Mouse (Mus musculus) adrenal gland, postnatal 25 days (tissue): ENCODE measurements at regions not wholly inside any gene's neighbourhood (a gene's known extent, or its start where the extent isn't known, plus 50 kb on each side); places are given as distances from the start of the nearest gene placed in this dataset.

ENCODE experiments used
- DNase-seq: peaks from one replicate; pipeline ENCODE4 v3.0.0; 2021; ENCODE audit warnings: mixed read lengths

DNA sequence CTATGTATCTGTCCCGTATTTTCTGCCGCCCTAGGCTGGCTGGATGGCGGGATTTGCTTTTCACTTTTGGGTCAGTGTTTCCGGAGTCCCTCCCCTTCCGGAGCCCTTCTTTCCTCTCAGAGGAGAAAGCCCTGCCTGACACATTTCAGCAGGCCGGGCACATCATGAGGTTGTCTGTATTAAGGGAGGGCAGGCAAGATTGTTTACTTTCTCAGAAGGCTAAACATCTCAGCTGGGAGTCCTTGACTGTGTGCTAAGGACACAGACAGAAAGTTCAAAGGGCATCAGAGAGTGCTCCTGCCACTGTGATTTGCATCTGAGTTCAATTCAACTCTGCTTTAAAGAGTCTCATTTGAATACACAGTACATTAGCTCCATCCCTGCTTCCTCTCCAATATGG lies 218.8 kb upstream of the Pard3b start:
- DNase-seq: no peak

- DNase-seq: no peak
Observed at GRCm38 (mm10) chr1:61423253-61423652, 215.4 kb upstream of the Pard3b start.

DNA sequence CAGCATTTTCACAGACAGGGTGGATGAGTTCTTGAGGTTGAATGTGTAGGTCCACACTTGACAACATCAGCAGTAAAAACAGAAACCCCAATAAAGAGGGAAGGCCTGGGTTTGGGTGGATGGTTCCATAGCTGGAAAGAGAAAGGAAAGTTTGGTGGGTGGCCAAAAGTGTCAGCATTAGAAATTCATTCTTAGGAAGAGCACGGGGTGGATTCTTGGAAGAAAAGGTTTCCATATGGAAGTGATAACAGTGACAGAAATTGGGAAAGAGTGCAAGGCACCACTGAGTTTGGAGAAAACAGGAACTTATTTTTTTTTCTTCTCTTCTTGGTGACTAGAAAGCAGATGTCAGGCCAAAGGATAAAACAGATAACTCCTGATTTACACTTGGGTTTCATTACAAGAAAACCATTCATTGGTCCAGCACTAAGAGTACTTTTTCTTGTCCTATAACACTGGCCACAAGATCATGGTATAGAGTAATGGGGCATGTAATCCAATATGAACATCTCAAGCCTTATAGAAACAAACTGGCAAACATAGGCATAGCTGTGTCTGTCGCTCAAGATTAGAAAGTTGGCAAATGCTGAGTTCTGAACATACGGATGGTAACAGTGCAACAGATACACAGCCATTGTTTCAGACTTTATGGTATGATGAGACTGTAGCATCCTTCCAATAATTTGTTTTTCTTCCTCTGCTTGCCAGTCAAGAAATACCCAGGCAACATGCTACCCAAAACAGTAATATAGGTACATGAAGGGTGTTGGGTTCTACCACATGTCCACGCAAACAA lies 209.7 kb upstream of the Pard3b start:
- no peak for DNase-seq

DNA sequence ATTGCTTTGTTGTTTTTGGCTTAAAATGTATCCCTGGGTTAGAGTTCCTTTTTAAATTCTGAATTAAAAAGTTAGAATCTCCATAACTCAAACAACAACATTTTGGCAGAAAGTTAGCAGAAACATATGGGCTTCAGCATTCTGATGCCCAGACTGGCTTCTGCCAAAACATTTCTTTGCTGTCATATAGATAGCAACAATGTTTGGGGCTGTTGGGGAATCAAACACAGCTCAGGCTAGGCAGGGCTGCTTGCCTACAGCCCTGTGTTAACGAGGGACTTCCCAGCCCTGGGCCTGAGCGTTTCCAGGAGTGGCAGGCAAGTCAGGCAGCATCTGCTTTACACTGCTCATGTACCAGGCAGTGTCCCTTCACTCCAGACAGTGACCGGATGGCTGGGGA lies 201.0 kb upstream of the Pard3b start:
- DNase-seq: no peak

DNA sequence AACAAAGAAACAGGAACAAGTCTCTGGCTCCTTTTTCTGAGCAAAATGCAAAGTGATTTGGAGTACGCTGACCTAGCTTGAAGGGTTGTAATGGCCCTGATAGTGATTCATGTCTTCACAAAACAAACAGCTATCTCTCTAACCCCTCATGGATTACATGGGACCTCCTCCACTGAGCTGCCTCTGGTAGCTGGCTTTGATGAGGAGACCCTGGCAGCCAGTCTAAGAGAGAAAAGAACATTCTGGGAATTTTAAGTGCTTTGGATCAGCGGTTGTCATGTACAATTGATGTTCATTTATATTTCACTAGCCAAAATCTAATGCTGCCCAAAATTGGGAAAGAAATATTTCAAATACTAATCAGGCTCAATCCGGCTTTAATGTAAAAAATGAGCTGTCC lies 177.2 kb upstream of the Pard3b start:
- no peak for DNase-seq

DNA sequence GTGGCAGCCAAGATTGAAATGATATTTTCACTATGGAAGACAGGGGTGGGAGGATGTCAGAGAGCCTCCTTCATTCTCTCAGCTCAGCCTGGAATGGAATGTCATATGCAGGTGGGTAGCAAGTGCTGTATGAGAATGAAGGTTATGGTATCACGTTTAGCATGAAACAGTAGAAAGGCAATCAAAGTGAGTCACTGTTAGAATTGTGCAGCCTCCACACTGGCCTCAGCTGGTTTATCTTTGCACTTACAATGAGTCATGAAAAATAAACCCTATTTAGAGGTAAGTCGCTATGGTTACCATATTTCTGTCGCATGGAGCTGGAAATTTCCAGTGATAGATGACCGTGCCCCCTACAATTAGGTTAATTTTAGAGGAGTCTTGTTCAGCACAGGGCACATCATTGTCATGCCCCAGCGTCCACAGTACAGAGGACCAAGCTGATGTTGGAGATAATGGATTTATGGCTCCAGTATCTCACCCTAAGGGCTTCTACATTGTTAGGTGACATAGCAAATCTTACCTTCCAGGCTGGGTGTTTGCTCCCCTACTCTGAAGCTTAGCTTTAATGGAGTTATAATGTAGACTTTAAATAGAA lies 167.9 kb upstream of the Pard3b start:
- DNase-seq: no peak

- DNase-seq: no peak
Observed at GRCm38 (mm10) chr1:61471779-61472578, 166.6 kb upstream of the Pard3b start.

GRCm38 (mm10) chr1:61472579-61473242 lies 165.9 kb upstream of the Pard3b start:
- DNase-seq: no peak

GRCm38 (mm10) chr1:61485459-61485858 lies 153.2 kb upstream of the Pard3b start:
- DNase-seq: no peak

- no peak for DNase-seq
Observed at GRCm38 (mm10) chr1:61524886-61525285, 113.7 kb upstream of the Pard3b start.

GRCm38 (mm10) chr1:61525881-61526280 lies 112.7 kb upstream of the Pard3b start:
- DNase-seq: no peak

GRCm38 (mm10) chr1:61528757-61529156 lies 109.9 kb upstream of the Pard3b start:
- no peak for DNase-seq

GRCm38 (mm10) chr1:61530166-61530565 lies 108.5 kb upstream of the Pard3b start:
- DNase-seq: no peak

DNA sequence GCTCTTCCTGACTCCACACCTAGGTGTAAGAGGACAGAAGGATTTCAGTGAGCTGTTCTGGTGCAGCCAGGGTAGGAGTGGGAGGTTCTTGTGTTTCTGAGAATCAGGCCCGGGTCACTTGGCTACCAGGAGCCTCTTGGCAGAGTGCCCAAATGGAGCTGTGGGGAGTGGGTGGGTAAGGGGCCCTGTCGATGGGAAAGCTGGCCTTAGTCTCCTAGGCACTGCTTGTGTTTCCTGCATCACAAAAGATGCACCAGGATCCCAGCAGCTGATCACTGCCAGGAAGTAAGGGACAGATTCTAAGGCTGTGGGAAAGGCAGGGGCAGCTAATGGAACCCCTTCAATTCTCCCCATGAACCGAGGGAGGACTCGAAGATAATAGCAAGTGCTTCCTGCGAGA lies 107.1 kb upstream of the Pard3b start:
- no peak for DNase-seq

DNA sequence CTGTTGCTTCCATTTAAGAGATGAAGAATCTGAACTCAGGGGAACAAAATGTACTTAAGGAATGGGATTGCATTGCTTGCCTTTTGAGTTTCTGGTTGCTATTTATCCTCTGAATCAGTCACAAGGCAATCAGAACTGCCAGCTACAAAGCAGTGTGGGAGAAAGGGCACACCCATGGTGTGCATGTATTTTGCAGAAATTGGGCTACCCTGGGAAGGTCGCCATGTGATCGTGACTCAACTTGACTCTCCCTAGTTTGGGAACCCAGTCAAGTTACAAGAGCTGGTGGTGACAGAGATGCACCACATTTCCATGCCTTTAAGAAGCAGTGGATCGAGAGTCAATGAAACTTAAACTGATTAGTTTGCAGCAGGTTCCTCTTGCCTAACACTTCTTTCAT lies 98.5 kb upstream of the Pard3b start:
- no peak for DNase-seq

- no peak for DNase-seq
Observed at GRCm38 (mm10) chr1:61541166-61541565, 97.5 kb upstream of the Pard3b start.

DNA sequence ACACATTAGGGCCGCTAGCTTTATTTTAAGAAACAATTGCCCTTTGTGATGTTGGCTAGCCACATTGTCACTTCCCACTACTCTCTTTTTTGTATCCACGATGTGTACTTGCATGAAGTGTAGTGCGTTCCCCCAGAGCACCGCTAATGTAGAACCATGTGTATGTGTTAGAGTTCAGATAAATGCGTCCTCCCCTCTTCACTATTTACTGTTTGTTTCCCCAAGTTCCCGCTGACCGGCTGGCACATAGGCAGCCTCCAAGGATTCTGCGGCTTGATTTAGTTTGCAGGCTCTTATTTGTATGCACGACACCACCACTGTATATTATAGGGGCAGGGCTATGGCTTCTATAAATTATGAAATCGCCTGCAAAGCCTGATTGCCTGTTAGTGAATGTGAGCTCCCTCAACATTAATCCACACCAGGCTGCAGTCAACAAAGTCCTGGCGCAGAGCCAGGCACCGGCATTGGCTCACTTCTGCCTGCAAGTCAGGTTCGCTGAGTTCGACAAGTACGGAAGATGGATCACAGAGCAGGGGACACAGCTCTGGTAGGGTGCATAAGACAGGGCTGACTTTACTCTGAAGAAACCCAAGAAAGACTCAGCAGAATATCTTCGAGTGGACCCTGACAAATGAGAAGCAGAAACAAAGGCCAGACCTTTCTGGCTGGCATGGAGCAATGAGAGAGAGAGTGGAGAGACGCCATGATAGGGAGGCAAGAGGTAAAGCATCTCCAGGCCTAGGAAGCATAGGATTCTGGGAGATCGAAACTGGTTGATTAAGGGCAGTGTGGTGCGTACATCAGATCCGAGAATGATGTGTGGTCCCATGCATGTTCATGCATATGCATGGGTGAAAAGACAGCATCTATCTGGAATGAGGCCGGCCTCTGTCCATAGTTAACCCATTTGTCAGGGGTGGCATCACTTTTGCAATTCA lies 85.8 kb upstream of the Pard3b start:
- peak; percentile 65 for DNase-seq

GRCm38 (mm10) chr1:61559514-61559913 lies 79.1 kb upstream of the Pard3b start:
- DNase-seq: no peak

- DNase-seq: no peak
Observed at GRCm38 (mm10) chr1:61562091-61562490, 76.5 kb upstream of the Pard3b start.

DNA sequence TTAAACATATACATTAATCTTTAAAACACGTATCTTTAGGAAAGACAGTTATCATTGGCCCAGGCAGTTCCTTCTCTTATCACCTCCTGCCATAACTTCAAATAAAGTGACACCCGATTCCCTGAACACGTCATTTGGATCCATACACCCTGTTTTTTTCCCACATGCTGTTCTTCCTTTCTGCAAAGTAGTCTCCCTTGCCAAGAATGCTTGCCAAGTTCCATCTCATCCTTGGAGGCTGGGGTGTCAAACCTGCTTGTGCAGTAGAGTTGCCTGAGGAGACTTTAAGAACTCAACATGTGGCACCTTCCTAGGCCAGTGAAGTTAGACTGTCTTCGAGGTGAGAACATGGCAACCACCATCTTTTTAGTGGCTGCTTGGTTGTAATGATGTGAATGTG lies 73.2 kb upstream of the Pard3b start:
- no peak for DNase-seq

GRCm38 (mm10) chr1:61574276-61574675 lies 64.3 kb upstream of the Pard3b start:
- DNase-seq: no peak

DNA sequence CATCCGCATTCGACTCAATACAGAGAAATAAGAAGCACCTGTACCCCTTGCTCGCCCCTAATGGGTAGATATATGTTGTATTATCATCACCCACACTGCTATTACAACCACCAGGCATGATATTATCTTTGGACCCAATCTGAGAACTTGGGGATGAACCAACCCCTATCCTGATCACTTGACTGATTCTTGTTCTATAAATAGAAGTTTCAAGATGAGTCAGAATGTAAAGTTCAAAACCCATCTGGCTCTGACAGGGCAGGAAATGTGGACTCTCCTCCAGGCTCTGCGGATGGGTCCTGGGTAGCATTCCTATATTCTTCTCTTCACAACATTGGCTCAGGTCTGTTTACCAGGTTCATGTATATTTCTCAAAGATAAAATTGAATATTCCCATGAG lies 61.9 kb upstream of the Pard3b start:
- DNase-seq: no peak
